Mouse (Mus musculus) thymus, adult 2 months (tissue): ENCODE data around the gene Prkn.

Experiments
- CTCF ChIP-seq: fragments of 200-500 bp; IDR thresholded peaks from 2 replicates; pipeline ENCODE4 v1.5.1; 2012; ENCODE audit warnings: mild to moderate bottlenecking, control low read depth, low read length, moderate library complexity, borderline replicate concordance; ENCODE audit not compliant: control insufficient read depth, poor library complexity, insufficient read depth; ENCODE audit errors: extremely low read depth
- POLR2A ChIP-seq: fragments of 200-500 bp; IDR thresholded peaks from 2 replicates; pipeline ENCODE4 v1.6.1; 2012; ENCODE audit warnings: mild to moderate bottlenecking, low read length, control low read depth, moderate library complexity; ENCODE audit not compliant: control insufficient read depth, poor library complexity, insufficient read depth; ENCODE audit errors: extremely low read depth

DNA sequence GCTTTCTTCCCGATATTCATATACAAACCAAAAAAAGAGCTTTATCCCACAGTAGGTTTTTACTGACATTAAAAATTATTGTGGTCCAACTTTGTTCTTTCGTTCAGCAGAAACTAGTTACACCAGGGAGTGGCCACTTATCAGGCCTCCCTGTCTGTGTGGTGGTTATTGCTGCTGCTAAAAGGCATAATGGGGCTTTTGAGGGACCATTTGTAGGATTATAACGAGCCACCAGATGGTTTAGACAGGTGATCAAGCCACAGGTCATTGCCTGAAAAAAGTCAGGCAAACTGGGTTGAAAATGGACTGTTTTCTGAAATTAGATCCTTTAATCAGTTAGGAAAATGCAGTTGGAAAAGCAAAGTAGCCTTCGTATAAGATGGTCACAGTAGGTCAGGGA is 444.1 kb downstream of the Prkn start:
- no peak for TF ChIP-seq POLR2A
- no peak for TF ChIP-seq CTCF
